In genomic region chr5:30869405-30870130, GRCm38 (mm10) we compare ENCODE assay signal across 8 mouse cellular contexts. TPM values are rescaled to one million over a fixed set of nuclear protein-coding genes. Genes with fewer than 3 reads are reported as not detected.
DNase-seq lines count a peak whose midpoint lies in the region; ATAC-seq and TF ChIP-seq lines count a peak whose summit lies in the region.

No protein-coding gene starts in this region.

- no peaks in the 10 kb centered on the region for H3K4me1 ChIP-seq in cerebellum, adult 2 months (ENCODE audit: control insufficient read depth, insufficient read depth, low read length)
- peaks cover 6% of the 10 kb centered on the region for H3K4me1 ChIP-seq in lung, postnatal 0 days (ENCODE audit: insufficient read depth, low read depth, low read length)

- TF ChIP-seq EP300 in lung, postnatal 0 days (IDR thresholded peaks at IDR 0.05): no peak

- TF ChIP-seq CTCF in cerebellum, adult 2 months (IDR thresholded peaks at IDR 0.05; ENCODE audit: borderline replicate concordance, insufficient read depth, low read depth, low read length): no peak
- no peak; the same call in 1 of the 2 replicates for TF ChIP-seq CTCF in lung, postnatal 0 days (IDR thresholded peaks at IDR 0.05)

- no peaks in the 10 kb centered on the region for H3K27me3 ChIP-seq in cerebellum, adult 2 months (ENCODE audit: control insufficient read depth, insufficient read depth, low read length)
- no peaks in the 10 kb centered on the region for H3K27me3 ChIP-seq in lung, postnatal 0 days (replicated peaks; ENCODE audit: insufficient read depth, low read length)

- peak; percentile 66 for TF ChIP-seq POLR2A in cerebellum, adult 2 months (IDR thresholded peaks at IDR 0.05; ENCODE audit: borderline replicate concordance, insufficient read depth, low read length)

- peak overlapping the region; percentile 81 for H3K9ac ChIP-seq in lung, postnatal 0 days (replicated peaks; ENCODE audit: low read depth)

- peak; percentile 87 for DNase-seq in MN1 (ENCODE audit: low spot score)
- DNase-seq in cerebellum, adult 2 months: peak; percentile 92 to 94
- DNase-seq in forelimb bud, embryonic 11.5 days (ENCODE audit: low read depth, low spot score): peak; percentile 87
- DNase-seq in layer of hippocampus, postnatal 10 days (ENCODE audit: low spot score in 2 of 2): peak; percentile 89 to 94
- DNase-seq in lung, postnatal 0 days (ENCODE audit: low spot score): peak; percentile 94
- DNase-seq in ovary, postnatal 10 days (ENCODE audit: low spot score): peak; percentile 87
- DNase-seq in thymus, postnatal 0 days (ENCODE audit: low spot score): peak; percentile 87

- peak overlapping the region; percentile 79 for H3K4me3 ChIP-seq in cerebellum, adult 2 months (replicated peaks; ENCODE audit: insufficient read depth, low read depth, low read length)
- H3K4me3 ChIP-seq in lung, postnatal 0 days (ENCODE audit: low read depth, low read length): peak overlapping the region; percentile 86

- H3K4me2 ChIP-seq in lung, postnatal 0 days (replicated peaks; ENCODE audit: low read depth, low read length): peak overlapping the region; percentile 87

- no peaks in the 10 kb centered on the region for H3K9me3 ChIP-seq in lung, postnatal 0 days (ENCODE audit: low read length)

- peak overlapping the region; percentile 65 for H3K27ac ChIP-seq in cerebellum, adult 2 months (ENCODE audit: insufficient read depth, low read length)
- peak overlapping the region; percentile 43; the same call in 1 of the 2 replicates for H3K27ac ChIP-seq in lung, postnatal 0 days (ENCODE audit: low read length)

- peaks cover 29% of the 10 kb centered on the region; the same call in 1 of the 2 replicates for H3K36me3 ChIP-seq in lung, postnatal 0 days (ENCODE audit: insufficient read depth, low read length)

- peak; percentile 96 for ATAC-seq in hematopoietic stem cell, adult 5-6 weeks (replicated peaks in 1 of 2; ENCODE audit: insufficient read depth in 1 of 2, low FRiP score in 2 of 2, low TSS enrichment in 1 of 2, low read depth in 1 of 2, poor library complexity in 2 of 2, severe bottlenecking in 2 of 2)
- ATAC-seq in lung, postnatal 0 days: peak; percentile 98

- WGBS in cerebellum, adult 2 months: under 1% methylated on average over 63 of the region's 63 CpGs
- WGBS in lung, postnatal 0 days: 1% methylated on average over 63 of the region's 63 CpGs

RNA-seq across cellular contexts. Expression of gene Tmem214, which starts 1.8 kb away (rescaled TPM):
- polyA plus RNA-seq in cerebellum, adult 2 months (2012; rRNA removed): 64.6 and 67.2 TPM in 2 replicates
- total RNA-seq in hematopoietic stem cell, adult 5-6 weeks (2017): 12.0 and 17.8 TPM in 2 replicates
- 10 to 100 TPM; 64.5 to 66.9 TPM for total RNA-seq in layer of hippocampus, postnatal 10 days (2021)
- 58.2 and 63.8 TPM in 2 replicates for polyA plus RNA-seq in lung, postnatal 0 days (2015; fragmentation: Nextera tagmentation; extraction: Ambion mirVana)
- polyA plus RNA-seq in thymus, postnatal 0 days (2015; fragmentation: Nextera tagmentation; extraction: Ambion mirVana): 41.7 TPM in 2 replicates

RNA-seq across cellular contexts. Expression of gene Agbl5, which starts 18.9 kb away (rescaled TPM):
- polyA plus RNA-seq in cerebellum, adult 2 months (2012; rRNA removed): 15.1 TPM in 2 replicates
- 19.3 and 25.6 TPM in 2 replicates for total RNA-seq in hematopoietic stem cell, adult 5-6 weeks (2017)
- total RNA-seq in layer of hippocampus, postnatal 10 days (2021): 10 to 100 TPM; 23.0 to 25.6 TPM
- 9.9 and 10.2 TPM in 2 replicates for polyA plus RNA-seq in lung, postnatal 0 days (2015; fragmentation: Nextera tagmentation; extraction: Ambion mirVana)
- polyA plus RNA-seq in thymus, postnatal 0 days (2015; fragmentation: Nextera tagmentation; extraction: Ambion mirVana): 13.3 and 15.9 TPM in 2 replicates

RNA-seq across cellular contexts. Expression of gene Ost4, which starts 38.0 kb away (rescaled TPM):
- 174 and 187 TPM in 2 replicates for polyA plus RNA-seq in cerebellum, adult 2 months (2012; rRNA removed)
- 190 and 197 TPM in 2 replicates for total RNA-seq in hematopoietic stem cell, adult 5-6 weeks (2017)
- total RNA-seq in layer of hippocampus, postnatal 10 days (2021): 10 to 100 TPM; 91.7 to 98.2 TPM
- polyA plus RNA-seq in lung, postnatal 0 days (2015; fragmentation: Nextera tagmentation; extraction: Ambion mirVana): 340 and 365 TPM in 2 replicates
- 396 and 461 TPM in 2 replicates for polyA plus RNA-seq in thymus, postnatal 0 days (2015; fragmentation: Nextera tagmentation; extraction: Ambion mirVana)

RNA-seq across cellular contexts. Expression of gene Emilin1, which starts 43.6 kb away (rescaled TPM):
- polyA plus RNA-seq in cerebellum, adult 2 months (2012; rRNA removed): 1.7 and 2.6 TPM in 2 replicates
- 31.9 and 48.9 TPM in 2 replicates for total RNA-seq in hematopoietic stem cell, adult 5-6 weeks (2017)
- total RNA-seq in layer of hippocampus, postnatal 10 days (2021): 1 to 10 TPM; 5.7 to 6.5 TPM
- 121 and 135 TPM in 2 replicates for polyA plus RNA-seq in lung, postnatal 0 days (2015; fragmentation: Nextera tagmentation; extraction: Ambion mirVana)
- polyA plus RNA-seq in thymus, postnatal 0 days (2015; fragmentation: Nextera tagmentation; extraction: Ambion mirVana): 47.0 and 47.5 TPM in 2 replicates

RNA-seq across cellular contexts. Expression of gene Khk, which starts 51.7 kb away (rescaled TPM):
- polyA plus RNA-seq in cerebellum, adult 2 months (2012; rRNA removed): 34.1 and 34.2 TPM in 2 replicates
- total RNA-seq in hematopoietic stem cell, adult 5-6 weeks (2017): 69.2 and 71.8 TPM in 2 replicates
- total RNA-seq in layer of hippocampus, postnatal 10 days (2021): 10 to 100 TPM in 1 of 2 experiments, 1 to 10 TPM in 1; 8.0 to 12.7 TPM
- polyA plus RNA-seq in lung, postnatal 0 days (2015; fragmentation: Nextera tagmentation; extraction: Ambion mirVana): 43.6 and 48.7 TPM in 2 replicates
- 31.7 and 32.5 TPM in 2 replicates for polyA plus RNA-seq in thymus, postnatal 0 days (2015; fragmentation: Nextera tagmentation; extraction: Ambion mirVana)

Comparison
In these comparisons a context has a peak if more than half of its experiments do, and no peak if none do; other contexts are left out.
1. Peak in every context shown above with its lines: DNase-seq, ATAC-seq, H3K4me3 ChIP-seq and H3K27ac ChIP-seq.